Mouse (Mus musculus) stomach, postnatal 0 days (tissue): ENCODE measurements around the gene Ift43.

Experiments
- CTCF ChIP-seq: IDR thresholded peaks from 2 replicates; pipeline ENCODE4 v1.5.1; 2016; ENCODE audit warnings: antibody characterized with exemption, low read depth, mild to moderate bottlenecking, moderate library complexity
- EP300 ChIP-seq: optimal IDR thresholded peaks from 2 replicates; pipeline ENCODE3; 2016; ENCODE audit warnings: antibody characterized with exemption

DNA sequence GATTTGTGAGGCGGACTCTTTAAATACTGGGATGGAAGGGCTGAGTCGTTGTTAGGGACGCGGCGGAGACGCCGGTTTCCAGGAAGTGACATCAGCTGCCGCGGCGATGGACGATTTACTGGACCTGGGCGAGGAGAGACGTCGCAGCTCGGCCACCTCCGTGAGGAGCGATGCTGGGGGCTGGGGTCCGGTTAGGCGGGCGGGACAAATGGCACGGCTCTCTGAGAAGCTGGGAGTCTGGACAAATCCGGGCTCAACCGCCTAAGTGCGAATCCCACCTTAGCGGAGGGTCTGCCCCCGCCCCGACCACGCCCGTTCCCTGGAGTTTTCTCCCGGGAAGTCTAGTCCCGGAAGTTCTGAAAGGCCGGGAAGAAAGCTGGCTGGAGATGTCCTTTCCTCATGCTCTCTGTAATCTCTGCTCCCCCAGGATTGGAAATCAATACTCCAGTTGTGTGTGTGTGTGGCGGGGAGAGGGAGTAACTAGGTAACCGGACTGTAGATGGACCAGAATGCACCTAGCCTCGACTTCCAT, at the start of gene Ift43:
- no peak for TF ChIP-seq CTCF
- no peak for TF ChIP-seq EP300
